Mouse (Mus musculus) E14TG2a.4 (cell line): ENCODE data around the gene 2900011O08Rik.

ENCODE experiments used
- CTCF ChIP-seq: conservative IDR thresholded peaks from 2 replicates; pipeline ENCODE4 v1.5.1; 2014; ENCODE audit warnings: low read length
- NANOG ChIP-seq: IDR thresholded peaks from 2 replicates; pipeline ENCODE4 v1.6.1; 2014; ENCODE audit warnings: borderline replicate concordance, low read length, mixed read lengths
- POU5F1 ChIP-seq: IDR thresholded peaks from 2 replicates; pipeline ENCODE4 v1.6.1; 2014; ENCODE audit warnings: low read length, borderline replicate concordance

GRCm38 (mm10) chr16:13946306-13946705 lies 40.1 kb upstream of the 2900011O08Rik start:
- no peak for TF ChIP-seq CTCF
- no peak for TF ChIP-seq POU5F1
- no peak for TF ChIP-seq NANOG
